Mouse (Mus musculus): Measurements from ENCODE around the gene Hspd1. TPM values are rescaled to one million over a fixed set of nuclear protein-coding genes. Genes with fewer than 3 reads are reported as not detected.
"Not testable (repeated sequence)": the region's sequence is repeated elsewhere in the genome, so short reads cannot be mapped to it uniquely, and the experiment has no call there.

The Hspd1 gene
- total RNA-seq, 2 experiments from 2014 or later: 327 to 523 TPM

DNA sequence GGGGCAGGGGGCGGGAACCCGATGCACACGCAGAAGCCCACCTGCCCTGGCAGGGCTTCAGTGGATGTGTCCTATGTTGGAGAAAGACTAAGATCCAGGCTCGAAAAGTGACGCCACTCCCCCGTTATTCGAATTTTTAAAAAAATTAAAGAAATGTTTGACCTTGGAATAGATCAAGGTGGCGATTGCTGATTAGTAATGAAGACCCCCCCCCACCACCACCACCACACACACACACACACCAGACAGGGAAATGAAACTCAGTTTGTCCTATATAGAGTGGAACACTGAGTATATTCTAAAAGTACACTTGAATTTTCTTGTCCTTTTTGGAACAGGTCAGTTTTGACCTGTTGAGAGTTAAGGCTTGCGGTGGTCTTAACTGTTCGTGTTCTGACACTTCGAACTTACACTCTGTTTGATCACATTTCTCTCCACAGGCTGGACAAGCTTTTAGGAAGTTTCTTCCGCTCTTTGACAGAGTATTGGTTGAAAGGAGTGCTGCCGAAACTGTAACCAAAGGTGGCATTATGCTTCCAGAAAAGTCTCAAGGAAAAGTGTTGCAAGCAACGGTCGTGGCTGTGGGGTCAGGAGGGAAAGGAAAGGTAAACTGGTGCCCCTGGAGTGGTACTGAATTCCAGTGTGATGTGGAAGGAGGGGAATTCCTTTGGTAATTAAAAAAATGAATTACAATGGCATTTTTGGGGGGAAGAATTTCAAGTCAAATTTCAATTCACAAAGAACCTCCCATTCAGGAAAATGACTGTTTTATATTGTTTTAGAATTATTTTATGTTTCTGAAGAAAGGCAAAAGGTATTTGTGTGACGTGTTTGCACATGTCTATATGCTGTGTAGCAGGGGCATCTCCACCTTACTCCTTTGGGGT lies 811 bp upstream of the Hspd1 start:
- ATAC-seq (replicated peaks; ENCODE audit: poor library complexity): no peak

DNA sequence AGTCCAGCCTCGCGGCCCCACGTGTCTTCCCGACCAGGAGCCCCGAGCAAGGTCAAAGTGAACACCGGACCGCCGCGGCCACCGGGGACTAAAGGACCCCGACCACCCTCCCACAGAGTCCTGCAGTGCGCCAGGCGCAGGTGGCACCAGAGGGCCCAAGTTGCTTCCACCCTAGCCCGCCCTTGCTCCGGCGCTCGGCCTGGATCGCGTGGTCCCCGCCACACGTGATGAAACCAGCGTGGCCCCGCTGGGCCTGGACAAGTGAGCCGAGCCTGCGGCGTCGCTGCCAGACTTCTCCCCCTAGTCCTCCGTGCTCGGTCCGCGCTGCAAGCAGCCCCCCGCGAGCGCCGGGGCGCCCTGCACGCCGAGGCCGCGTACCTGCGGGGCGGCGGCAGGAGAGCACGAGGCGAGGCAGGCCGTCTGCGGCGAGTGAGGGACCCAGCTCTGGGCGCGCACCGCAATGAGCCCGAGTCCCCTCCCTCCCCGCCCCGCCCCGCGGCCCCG lies 590 bp downstream of the Hspd1 start:
- ATAC-seq (replicated peaks; ENCODE audit: poor library complexity): no peak; the same call in 1 of the 2 replicates

DNA sequence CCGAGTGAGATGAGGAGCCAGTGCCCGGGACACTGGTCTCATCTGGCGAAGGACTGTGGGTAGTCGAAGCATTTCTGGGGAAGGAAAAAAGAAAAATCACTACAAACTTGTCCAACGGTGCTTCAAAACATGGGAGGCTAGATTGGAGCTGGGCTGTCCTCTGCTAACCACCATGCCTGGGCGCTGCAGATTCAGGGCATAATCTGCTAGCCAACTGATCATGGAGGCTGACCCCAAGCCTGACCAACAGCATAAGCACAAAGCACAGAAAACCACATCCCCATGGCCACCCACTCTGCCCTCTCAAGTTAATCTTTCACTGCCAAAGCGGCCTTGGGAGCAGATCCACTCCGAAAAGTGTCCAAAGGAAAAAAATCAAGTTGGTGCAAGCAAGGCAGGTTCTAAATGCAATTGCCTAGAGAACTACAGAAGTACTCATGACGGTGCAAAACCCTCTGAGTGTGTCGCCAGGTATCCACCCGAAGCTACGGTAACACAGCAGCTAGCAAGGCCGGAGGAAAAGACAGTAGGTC lies 1.1 kb downstream of the Hspd1 start:
- ATAC-seq (replicated peaks; ENCODE audit: poor library complexity): 0 out of 2 replicates have a peak, but pooled peaks have one; percentile 1

DNA sequence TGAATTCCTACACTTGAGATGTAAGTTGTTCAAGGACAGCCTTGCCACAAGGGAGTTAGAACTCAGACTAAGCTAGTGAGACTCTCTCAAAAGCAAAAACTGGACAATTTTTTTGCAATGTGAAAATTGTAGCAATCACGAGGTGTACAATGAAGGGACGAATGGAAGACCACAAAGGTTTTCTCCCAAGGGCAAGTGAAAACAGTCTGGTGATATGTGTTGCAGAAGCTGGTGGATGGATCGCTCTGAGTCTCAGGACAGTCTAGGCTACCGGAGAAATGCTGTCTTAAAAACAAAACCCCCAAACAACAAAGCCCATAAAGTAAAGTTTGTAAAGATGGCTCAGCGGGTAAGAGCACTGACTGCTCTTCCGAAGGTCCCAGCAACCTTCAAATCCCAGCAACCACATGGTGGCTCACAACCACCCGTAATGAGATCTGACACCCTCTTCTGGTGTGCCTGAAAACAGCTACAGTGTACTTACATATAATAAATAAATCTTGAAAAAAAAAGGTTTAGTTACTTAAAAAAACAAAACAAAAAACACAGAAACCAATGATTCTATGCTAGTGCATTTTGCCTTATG lies 2.2 kb downstream of the Hspd1 start:
- no peak for ATAC-seq (replicated peaks; ENCODE audit: poor library complexity)

DNA sequence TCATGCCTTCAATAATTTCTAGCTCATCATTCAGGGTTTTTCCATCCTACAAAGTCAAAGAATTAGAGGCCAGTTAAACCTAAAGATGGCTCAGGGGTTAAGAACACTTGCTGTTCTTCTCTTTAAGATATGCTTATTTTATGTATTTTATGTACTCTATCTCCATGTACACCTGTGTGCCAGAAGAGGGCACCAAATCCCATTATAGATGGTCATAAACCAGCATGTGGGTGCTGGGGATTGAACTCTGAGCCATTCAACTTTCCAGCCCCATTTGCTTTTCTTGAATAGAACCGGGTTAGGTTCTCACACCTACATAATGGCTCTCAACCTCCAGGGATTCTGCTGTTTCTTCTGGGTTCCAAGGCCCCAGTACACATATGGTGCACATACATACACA lies 5.9 kb downstream of the Hspd1 start:
- peak; percentile 47 for ATAC-seq (replicated peaks; ENCODE audit: poor library complexity)

DNA sequence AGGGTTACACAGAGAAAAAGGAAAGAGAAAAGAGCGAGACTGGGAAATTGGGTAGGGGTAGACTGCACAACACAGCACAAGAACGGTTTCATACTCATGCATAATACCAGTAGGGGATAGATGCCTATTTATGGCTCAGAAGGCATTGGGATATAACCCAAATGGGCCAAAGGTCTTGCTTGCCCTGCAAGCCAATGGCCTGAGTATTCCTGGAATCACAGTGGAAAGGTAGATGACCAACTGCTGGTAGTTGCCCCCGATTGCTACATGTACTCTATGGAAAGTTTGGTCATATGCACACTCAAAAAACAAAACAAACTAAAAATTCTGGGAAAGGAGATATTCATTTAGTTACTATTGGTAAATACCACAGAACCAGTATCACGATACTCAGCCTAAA lies 8.4 kb downstream of the Hspd1 start:
- ATAC-seq (replicated peaks; ENCODE audit: poor library complexity): no peak

DNA sequence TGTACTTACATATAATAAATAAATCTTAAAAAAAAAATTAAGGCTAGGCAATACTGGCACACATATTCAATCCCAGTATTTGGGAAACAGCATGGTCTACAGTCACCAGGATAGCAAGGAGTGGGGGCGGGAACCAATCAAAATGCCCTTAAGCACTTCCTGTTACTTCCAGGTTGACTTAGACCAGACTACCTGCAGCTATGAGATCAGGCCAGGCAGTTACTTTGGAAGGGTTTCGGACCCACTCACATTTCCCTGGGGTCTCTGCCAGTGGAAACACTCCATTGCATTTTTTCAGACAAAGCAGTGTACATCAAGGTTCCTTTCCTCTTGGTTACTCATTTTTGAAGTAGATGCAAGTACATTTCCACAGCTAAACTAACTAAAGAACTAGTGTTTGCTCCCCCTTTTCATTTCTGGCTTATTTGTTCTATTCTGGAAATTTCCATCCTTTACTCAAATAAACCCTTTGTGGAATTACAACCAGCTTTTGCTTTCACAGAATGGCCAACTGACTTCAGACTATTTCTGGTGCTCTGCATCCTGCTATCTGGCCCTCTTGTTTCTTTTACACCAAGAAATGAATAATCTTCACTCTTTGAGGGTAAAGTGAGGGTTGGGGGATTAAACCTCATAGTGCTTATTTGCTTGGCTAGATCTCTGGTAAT lies 11.1 kb downstream of the Hspd1 start:
- no peak for ATAC-seq (replicated peaks; ENCODE audit: poor library complexity)

DNA sequence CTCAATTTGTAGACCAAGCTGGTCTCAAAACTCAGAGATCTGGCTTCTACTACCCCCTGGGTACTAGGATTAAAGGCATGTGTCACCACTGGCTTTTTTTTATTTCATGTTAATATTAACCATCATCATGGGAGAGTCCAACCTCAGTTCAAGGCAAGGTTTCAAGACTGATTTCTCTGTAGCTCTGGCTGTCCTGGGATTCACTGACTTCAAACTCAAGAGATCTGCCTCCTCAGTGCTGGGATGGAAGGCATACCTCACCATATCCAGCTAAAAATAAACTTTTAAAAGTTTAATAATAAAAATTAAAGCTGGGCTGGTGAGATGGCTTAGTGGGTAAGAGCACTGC lies 11.7 kb downstream of the Hspd1 start:
- peak; percentile 14; the same call in 1 of the 2 replicates for ATAC-seq (replicated peaks; ENCODE audit: poor library complexity)

DNA sequence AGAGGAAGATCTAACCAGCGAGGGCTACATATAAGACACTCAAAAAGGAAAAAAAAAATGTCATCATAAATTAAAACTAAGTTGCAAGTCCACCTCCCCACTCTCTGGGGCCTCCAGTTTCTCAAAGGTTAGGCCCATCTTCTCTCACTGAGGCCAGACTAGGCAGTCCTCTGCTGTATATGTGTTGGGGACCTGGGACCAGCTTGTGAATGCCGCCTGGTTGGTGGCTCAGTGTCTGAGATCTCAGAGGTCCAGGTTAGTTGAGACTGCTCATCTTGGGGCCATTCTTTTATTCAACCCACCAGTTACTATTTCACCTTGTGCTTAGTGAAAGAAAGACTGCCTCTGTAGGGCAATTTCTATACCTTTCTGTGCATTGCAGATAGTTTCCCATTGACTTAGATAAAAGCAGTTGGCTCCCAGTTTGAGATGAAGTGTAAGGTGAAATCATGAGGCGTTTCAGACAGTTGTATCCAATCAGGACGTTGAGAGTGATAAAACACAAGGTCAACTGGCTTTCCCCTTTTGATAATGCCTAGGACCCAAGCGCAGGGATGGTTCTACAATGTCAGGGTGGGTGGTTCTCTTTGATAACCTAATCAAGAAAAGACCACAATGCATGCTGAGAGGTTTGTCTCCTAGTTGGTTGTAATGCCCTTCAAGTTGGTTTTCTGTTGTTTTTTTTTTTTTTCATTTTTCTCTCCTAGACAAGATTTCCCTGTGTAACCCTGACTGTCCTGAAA lies 12.2 kb downstream of the Hspd1 start:
- ATAC-seq (replicated peaks; ENCODE audit: poor library complexity): peak; percentile 93

DNA sequence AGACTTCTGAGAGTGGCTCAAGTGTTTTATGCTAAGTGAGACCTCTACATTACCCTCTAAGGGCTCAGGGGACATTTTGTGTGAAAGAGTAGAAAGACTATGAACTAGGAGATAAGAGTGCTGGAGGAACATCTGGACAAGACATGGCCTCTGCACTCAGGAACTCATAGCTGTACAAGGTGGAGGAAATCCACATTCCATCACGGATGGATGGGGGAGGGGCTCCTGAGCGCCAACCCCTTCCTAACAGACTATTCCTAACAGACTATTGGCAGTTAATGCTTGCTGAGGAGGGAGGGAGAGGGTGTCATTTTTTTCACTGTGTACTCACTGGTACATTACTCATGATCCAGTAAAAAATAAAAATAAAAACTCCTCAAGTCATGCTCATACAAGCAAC lies 13.3 kb downstream of the Hspd1 start:
- ATAC-seq (replicated peaks; ENCODE audit: poor library complexity): no peak

DNA sequence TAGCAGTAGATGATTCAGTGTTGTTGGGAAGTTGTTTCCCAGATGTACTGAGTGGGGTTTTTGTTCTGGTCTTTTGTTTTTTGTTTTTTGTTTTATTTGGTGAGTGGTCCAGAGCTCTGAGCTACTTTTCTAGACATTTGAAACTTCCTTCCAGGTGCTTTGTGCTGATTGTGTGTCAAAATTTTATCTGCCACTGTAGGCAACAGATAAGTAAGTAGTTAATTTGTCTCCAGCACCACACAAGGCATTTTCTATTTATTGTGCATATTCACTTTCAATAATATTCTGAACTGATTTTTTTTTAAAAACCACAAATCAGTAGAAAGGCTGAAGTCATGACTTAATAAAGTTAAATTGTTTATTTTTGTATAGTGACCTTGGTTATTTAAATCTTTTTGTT lies 15.7 kb downstream of the Hspd1 start:
- ATAC-seq (replicated peaks; ENCODE audit: poor library complexity): not testable (repeated sequence)

DNA sequence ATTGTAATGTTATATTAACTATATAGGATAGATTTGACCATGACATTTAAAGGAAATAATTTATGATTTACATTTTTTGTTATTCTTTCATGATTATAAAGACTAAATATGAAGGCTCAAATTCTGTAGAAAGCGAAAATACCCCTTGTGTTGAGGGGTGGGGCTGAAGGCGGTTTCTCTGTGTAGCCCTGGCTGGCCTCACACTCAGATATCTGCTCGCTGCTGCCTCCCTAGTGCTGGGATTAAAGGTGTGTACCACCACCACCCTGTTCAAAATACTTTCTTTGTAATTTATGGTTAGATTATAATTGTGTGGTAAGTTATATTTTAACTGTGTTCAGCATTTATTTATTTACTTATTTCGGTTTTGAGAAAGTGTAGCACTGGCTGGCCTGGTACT lies 26.3 kb downstream of the Hspd1 start:
- no peak for ATAC-seq (replicated peaks; ENCODE audit: poor library complexity)

DNA sequence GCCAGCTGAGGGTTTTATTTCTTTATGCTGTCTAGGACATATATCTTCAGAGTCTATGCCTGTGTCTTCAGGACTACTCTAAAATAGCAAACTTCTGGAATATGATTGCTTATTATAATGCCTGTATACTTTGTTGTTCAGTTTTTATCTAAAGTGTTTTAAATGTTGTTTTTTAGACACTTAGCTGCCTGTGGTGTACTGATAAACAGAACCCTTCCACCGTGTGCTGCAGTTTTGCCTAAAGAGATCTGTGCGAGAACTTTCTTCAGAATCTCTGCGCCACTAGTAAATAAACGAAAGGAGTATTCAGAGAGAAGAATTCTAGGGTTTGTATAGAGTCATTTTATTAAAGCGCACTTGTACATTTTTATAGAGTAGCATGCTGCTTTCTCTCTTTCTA lies 26.9 kb downstream of the Hspd1 start:
- ATAC-seq (replicated peaks; ENCODE audit: poor library complexity): peak; percentile 56; the same call in 1 of the 2 replicates

DNA sequence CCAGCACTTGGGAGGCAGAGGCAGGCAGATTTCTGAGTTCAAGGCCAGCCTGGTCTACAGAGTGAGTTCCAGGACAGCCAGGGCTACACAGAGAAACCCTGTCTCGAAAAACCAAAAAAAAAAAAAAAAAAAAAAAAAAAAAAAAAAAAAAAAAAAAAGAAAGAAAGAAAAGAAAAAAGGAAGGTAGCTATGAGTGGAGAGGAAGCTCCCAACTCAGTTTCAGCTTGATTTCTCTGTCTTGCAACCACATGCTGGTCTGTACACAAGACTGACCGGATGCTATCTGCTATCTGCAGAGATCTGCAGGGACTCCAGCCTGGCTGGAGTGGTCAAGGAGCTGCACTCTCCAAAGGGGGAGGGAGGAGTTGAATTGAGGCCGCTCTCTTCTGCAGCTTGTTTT lies 29.7 kb downstream of the Hspd1 start:
- not testable (repeated sequence) for ATAC-seq (replicated peaks; ENCODE audit: poor library complexity)

DNA sequence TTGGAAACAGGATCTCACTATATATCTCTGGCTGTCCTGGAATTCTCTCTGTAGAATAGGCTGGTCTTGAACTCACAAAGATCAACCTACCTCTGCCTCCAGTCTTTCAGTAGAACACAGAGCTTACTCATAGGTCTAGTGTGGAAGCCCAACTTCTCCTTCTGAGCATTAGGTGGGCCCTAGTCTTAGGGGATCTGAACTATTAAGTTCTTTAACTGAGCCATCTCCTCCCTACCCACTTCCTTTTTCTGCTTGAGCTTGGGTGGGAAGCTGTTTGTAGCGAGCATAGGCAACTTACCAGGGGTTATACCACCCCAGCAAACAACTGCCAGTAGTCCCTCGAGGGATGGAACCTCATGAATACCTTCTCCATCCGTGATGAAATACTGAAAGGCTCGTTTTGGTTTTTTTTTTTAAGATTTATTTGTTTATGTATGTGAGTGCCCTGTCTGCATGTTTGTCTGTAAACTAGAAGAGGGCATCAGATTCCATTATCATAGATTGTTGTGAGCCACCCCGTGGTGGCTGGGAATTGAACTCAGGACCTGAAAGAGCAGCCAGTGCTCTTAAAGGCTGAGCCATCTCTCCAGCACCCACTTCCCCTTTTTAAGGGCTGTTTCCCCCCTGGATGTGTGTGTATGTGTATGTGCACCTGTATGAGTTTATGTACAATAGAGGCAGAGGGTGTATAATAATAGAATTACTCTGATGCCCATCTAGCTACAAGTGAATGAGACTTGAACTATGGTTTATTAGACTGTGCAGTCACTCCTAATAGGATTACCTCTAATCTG lies 32.5 kb downstream of the Hspd1 start:
- peak; percentile 12; the same call in 1 of the 2 replicates for ATAC-seq (replicated peaks; ENCODE audit: poor library complexity)

DNA sequence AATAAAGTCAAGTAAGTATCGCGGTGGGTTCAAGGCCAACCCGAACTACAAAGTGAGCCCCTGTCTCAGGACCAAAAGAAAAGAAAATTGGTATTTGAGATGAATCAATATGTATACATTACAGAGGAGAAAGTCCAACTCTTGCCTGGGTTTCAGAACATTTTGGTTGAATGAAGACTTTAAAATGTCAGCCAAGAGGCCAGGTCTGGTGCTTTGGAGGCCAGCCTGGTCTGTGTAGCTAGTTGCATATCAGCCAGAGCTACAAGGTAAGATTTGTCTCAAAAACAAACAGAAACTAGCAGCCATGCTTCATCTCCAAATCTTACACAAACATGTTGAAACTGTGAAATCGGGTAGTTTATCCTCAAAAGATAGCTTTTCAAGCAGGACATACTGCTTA lies 34.4 kb downstream of the Hspd1 start:
- no peak for ATAC-seq (replicated peaks; ENCODE audit: poor library complexity)

DNA sequence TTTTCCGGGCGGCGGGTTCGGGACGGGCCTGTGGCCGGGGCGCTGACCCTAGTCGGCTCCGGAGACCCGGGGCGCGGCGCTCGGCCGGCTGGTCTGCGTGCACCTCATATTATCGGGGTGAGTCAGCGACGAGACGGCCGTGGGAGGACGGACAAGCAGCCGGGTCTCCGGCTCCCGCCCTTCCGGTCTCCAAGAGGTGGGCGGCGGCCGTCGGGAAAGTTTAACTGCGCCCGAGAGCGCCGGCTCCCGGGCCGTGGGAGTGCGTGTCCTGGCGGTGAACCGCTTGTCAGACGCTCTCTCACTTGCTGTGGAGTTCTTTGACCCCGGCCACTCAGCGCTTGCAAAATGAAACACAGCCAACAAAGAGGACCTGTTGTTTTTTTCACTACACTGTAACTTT lies 35.0 kb downstream of the Hspd1 start:
- peak; percentile 26 for ATAC-seq (replicated peaks; ENCODE audit: poor library complexity)

DNA sequence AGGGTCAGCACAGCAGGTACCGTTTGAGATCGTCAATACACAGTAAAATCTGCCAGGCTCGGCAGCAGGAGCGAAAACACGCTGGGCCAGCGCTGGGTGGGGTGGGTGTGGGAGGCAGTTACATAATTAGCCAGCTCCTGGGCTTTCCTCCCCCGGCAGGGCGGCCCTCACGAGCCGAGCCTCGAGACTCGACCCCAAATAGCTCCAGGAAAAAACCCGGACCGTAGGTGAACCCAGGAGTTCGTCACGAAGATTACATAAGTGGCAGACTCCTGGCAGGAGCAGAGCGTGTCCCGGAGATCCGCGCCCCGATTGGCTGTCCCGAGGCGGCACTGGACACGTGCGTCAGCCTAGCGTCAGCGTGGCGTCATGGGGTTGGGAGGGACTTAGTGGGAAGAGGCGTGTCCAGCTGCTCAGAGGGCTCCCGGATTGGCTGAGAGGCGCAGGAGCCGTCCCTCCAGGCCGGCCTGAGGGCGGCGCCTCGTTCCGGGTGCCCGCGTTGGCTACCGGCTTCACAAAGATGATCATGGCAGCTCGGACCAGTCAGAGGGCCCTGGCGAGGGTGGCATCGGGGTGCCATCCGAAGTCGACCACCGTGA lies 35.6 kb downstream of the Hspd1 start, which contains the start of gene Coq10b:
Gene Coq10b (plus strand): TSS at position 416 of the 599 bp plus-strand sequence.
- ATAC-seq (replicated peaks; ENCODE audit: poor library complexity): peak; percentile 95

DNA sequence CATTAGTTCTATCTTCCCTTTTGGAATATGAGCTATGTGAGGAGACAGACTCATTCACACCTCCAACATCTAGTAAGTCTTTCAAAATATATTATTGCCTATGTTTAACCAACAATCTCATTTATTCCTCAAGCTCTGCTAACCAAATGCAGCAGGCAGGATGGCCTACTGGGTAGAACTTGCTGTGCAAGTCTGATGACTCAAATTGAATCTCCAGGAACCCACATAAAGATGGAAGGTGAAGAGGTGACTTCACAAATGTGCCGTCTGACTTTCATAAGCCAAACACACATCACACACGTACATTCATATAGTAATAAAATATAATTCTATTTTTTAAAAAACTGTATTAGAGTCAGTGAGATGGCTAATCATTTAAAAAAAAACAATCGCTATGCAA lies 36.4 kb downstream of the Hspd1 start:
- ATAC-seq (replicated peaks; ENCODE audit: poor library complexity): no peak
